Mouse (Mus musculus) lung, postnatal 14 days (tissue): ENCODE data around the gene Psrc1.

Experiments used
- DNase-seq: peaks from one replicate; pipeline ENCODE4 v3.0.0; 2021

The Psrc1 gene

DNA sequence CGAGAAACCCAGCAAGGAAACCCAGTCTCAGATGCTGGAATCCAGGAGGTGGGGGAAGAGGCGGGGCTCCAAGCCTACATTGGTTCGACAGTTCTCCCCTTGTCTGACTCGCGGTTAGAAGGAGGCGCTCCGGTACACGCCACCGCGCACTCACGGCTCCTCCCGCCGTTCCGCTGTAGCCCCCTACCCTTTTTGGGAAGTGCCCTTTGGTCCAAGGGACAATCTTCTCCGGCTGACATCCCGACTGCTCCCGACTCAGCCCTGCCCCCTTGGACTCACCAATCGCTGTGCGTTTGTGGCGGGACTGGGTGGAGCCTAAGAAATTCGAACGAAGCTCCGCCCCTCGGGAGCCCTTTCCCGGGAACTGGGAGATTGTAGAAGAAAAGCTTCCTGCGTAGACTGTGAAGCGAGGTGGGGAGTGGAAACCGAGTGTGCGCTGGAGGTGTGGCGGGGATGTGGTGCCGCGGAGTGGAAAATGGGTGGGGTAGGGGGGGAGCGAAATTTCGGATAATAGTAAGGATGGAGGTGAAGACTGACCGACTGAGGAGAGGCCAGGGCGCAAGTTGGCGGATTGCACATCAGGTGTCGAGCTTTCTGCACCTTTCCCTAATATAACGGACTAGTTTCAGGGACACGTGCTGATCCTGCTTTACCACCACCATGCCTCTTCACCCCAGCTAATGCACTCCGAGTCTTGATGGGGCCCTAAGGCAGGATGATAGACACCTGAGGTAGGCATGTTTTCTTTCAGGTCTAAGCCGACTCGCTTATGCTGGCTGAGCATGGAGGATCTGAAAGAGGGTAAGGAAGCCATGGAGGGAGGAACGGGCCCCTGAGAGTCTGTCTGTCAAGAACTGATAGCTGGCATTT is at the start of gene Psrc1:
Gene Psrc1 (plus strand): TSS at position 355 of the 870 bp plus-strand sequence.
- peak; percentile 91 for DNase-seq

DNA sequence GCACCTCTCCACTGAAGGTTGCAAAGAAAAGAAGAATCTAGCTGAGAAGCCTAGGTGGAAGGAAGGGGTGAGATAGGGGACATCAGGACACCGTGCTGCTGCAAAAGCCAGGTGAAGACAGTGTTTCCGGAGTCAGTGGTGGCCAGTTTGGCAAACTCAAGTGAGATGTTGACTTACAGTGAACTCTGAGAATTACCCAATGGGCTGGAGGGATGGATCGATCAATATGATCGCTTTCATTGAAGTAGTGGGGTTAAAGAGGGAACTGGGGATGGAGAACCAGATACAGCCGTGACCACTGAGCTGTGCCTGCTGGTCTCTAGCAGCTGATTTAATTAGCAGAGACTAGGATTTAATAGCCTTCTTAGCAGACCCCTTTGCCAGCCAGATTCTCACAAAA is 46.8 kb upstream of the Psrc1 start:
- DNase-seq: no peak

DNA sequence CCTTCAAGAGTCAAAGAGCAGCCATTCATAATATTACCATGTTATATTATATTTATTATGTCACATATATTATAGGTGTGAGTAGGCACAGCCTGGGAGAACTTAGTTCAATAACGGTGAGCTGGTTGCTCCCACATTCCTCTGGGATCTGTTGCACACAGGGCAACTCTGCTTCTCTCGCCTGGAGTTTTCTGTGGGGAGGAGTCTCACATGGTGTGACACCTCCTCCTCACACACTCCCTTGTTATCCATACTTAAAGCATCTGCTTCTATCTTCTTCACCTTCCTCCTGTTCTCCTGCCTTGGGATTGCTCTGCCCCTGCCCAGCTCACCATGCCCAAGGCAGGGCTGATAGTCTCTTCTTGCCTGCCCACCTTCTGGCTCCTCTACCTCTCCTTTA is 42.6 kb upstream of the Psrc1 start:
- no peak for DNase-seq

DNA sequence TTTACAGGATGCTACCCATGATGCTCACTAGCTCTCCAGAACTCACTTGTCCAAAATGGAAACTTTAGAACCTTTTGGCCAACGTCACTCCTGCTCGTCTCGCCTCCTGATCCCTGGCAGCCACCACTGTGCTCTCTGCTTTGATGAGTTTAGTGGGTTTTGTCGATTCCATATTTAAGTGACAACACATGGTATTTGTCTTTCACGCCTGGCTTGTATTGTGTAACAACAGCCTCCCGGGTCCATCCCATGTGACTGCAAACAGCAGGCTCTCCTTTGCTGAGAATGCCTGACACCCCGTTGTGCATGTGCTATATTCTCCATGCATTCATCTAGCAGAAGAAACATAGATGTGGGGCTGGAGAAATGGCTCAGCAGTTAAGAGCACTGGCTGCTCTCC is 41.5 kb upstream of the Psrc1 start:
- peak; percentile 66 for DNase-seq

DNA sequence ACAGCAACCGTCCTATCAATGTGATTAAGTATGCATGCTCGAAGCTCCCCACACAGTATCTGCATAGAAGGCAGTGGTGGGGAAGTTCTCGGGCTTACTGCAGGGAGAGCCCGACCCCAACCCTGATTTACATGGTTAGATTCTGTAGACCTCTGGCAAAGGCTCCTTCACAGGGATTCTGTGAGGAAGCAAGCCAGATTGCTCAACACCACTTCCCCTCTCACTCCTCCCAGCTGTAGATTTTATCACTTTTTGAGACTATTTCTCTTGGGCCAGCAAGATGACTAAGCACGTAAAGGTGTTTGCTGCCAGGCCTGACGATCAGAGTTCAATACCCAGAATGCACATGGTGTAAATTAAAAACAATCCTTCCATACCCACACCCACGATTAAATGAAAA is 37.8 kb upstream of the Psrc1 start:
- DNase-seq: no peak

DNA sequence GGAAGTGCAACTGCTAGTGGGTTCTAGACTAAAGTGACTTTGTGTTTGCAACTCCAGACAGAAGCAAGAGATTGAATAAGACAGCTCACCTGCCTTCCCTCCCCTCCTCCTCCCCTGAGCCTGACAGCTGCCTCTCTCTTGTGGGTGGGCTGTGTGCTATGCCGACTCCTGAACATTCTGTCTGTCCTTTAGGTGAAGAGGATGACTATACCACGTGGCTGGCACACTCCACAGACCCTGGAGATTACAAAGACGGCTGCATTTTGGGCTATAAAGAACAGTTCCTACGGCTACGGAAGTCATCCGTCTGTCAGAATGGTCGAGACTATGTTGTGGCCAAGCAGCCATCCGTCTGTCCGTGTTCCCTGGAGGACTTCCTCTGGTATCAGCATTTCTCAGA is 35.3 kb upstream of the Psrc1 start:
- DNase-seq: no peak

DNA sequence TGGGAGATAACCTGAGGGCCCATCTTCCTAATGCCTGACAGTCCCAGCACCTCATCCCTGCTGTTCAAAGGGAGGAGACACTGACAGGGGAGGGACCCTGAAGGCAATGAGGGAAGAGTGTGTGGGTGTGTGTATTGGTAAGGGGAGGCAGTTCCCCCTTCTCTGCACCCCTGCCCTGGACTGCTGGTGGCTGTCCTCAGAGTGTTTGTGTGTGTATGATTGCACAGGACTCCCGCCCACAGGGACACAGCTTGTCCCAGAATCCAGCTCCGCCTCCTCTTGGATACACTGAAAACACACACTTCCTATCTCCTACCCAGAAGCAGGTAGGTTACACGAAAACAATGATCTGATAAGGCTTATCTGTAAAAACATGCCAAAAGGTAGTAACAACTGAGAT is 28.4 kb upstream of the Psrc1 start:
- no peak for DNase-seq

DNA sequence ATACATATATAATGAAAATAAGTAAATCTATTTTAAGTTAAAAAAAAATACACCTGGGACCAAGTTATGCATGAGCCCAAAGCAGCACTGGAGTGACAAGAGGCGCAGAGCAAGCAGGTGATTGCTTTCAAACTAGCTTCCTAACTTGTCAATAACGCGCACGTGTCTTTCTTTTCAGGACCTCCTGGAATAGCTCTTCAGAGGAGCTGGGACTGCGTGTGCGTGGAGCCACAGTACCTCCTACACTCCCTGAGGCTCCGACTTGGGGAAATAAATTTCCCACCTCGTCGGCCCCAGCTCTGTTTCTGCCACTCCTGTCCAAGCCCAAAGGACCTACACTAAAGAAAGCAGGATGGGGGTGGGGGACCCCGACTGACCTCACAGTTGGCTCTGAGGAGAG is 26.6 kb upstream of the Psrc1 start:
- no peak for DNase-seq

DNA sequence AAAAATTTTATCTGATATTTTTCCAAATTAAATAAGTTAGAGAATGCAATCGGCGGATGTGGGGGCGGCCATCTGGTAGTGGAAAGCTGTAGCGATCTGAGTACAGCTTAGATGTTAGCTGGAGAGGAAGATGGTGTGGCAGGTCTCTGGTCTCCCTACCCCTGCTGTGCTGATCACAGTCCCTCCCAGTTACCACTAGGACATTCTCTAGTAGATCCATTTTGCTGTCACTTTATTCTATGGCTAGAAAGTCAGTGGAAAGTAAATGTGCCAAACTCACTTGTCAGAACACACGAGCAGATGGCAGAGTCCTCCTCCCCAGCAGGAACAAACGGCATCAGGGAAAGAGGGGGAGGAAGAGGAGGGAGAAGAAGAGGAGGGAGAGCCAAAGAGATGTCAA is 25.2 kb upstream of the Psrc1 start:
- DNase-seq: no peak

DNA sequence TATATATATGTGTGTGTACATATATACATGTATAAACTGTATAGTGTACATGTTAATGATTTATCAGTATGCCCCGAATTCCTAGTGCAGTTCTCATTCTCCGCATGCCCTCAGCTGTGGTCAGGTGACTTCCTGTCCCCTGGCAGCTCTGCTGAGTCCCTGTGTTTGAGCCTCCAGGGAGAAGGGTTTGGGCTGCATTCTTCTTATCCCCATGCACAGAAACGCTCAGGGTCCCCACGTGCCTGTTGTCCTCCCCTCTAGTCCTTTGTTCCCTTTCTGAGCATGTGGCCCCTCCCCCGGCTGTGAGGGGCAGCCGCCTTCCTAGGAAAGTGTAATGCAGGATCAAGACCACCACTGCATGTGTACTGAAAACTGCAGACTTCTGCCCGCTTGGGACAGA is 22.7 kb upstream of the Psrc1 start:
- no peak for DNase-seq

DNA sequence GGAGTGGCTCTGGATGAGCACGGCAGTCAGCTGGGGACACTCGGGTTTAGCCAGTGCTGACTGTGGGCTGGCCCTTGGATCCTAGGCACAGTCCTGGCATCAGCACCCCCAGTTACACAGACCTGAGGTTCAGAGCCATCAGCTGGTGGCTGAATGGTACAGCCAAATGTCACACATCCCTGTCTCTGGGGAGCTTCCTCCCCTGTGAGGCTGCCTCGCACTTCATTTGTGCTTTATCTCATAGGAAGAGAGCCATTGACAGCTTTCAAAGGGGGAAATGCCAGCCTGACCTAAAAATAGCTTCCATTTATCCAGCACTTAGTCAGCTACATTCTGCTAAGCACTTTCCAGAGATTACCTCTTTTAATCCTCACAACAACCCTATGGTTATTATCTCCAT is 20.0 kb upstream of the Psrc1 start:
- DNase-seq: no peak

DNA sequence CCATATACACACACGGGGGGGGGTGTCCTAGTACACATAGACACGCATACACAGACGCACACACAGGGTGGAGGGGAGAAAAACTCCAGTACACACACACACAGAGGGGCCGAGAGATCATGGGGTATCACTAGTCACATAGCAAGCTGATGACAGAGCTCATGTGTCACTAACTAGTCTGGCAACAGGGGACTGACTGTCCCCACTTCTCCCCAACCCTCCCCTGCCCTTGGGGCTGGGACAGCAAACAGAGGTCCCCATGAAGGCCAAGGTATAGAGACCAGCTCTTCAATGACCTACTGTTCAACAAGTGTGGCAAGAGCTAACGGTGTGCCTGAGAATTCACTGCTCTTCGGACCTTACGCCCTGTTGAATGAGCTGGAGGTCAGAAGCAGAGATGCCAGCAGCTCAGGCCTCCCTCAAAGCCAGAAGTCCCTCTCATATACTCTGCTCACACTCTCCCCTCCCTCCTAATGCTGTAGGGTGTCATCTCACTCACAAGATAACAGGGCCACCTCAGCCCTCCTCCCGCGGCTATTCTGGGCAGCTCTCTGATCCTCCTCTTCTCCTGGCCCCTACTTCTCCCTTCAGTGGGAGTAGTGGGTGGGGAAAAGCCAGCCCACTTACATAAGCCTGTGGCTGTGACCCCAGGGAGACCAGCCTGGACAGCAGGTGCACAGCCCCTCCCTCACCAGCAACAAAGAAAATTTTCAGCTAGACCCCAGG is 19.2 kb upstream of the Psrc1 start, which contains the start of gene Mybphl:
Gene Mybphl (plus strand): TSS at position 642 of the 726 bp plus-strand sequence.
- DNase-seq: no peak

DNA sequence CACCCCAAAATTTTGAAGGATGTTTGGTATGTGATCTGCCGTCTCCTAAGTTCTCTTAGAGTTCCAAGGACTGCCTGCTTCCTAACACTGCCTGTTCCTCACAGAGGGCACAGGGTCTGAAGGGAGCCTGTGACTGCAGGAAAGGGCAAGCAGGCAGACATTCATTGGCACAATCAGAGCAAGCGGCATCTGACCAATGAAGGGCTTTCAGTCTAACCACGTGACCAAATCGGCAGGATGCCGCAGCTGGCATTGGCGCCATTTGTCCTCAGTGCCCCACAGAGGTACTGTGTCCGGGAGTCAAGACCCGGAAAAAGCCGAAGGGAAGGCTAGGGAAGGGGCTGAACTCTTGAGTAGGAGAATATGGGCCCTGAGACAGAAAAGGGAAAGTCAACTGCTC is 16.5 kb upstream of the Psrc1 start:
- DNase-seq: no peak

DNA sequence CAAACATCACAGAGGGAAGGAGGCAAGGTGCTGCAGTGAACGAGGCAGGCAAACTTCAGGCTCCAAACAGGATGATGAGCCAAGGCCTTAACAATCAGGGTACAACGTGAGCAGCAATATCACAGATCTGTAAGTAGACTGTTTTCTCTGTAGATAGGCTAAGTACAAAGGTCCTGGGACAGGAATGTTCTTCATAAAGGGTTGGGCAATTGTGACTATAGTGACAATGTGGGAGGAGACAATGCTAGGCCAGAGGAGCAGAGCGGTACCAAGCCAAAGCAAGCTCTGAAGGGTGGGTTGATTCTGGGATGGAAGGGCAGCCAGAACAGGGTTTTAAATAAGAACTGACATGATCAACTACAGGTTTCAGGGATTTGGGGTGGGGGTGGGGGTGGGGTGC is 15.8 kb upstream of the Psrc1 start:
- no peak for DNase-seq

DNA sequence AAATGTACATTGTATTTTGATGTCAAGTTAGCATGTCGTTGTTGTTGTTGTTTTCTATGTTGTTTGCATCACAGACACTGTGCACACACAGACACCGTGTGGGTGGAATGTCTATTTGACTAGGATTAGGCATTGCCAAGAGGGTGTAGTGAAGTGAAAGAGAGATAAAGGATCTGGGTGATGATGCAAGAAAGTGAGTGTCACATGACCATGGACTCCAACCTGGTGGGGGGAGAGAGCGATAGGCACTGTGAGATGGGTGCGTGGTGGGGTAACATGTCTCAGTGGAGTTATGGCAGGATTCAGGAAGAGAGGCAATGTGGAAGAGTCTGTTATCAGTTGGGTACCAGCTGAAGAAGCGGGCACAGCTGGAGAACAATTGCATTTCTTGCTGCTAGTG is 14.9 kb upstream of the Psrc1 start:
- DNase-seq: no peak

DNA sequence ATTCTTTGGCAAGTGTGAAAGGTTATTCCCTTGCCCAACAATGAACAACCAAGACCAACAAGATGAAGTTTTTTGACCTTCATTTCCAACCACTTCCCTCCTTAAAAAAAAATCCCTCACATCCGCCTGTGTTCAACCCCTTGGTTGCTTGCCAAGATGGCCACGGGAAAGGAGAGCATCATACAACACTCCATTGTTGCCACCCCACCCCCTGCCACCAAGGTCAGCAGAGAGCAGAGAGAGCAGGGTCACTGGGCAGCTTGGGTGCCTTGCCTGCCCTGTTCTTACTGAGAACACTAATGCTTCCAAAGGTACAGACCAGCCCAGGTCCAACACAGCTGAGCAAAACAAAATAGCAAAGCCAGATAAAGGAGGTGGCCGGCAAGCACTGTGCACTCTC is 11.4 kb upstream of the Psrc1 start:
- DNase-seq: peak; percentile 22

DNA sequence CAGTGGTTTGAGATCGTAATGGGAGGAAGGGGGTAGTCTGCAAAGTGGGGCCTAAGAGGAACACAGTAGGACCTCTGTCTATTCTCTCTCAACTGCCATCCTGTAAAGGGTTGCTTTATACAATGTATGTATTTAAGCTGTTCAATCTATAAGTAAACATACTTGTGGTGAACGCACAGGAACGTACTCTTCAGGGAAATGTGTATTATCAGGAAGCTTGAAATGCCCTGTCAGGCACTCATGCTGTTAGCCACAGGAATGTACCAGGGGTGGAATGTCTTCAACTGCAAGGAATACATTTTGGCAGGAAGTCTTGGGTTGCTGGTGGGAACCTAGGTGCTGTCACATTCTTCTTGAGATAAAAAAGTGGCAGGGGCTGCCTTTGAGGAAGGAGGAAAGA is 10.9 kb upstream of the Psrc1 start:
- no peak for DNase-seq

DNA sequence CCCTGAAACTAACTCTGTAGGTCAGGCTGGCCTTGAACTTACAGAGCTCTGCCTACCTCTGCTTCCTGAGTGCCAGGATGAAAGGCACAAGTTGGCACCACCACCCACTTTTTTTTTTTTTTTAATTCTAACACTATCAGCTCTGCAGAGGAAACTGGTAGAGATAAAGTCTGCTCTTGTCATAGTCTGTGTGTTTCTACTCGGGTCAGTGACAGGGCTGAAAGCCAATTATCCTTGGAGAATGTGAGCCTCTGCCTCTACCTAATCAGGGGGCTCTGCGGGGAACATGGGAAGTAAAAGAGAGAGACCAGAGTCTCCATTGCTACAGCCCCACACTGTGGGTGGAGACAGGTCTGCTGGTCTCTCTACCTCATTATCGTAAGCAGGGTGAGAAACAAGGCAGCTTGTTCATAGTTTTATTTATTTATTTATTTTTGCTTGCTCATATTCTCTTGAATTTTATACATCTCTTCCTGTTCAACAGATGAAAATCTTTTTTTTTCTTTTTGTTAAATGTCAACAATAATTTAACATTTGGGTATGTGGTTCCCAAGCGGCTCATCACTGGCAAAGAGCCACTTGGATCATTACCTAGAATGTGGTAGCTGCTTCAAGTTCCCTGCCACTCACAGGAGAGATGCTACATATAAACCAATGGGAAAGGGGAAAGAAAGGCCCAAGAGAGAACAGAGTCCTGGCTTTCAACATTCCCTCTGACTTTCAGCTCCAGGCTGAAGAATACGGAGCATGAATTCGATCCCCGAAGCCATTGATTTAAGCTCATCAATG is 4.6 kb upstream of the Psrc1 start:
- no peak for DNase-seq

DNA sequence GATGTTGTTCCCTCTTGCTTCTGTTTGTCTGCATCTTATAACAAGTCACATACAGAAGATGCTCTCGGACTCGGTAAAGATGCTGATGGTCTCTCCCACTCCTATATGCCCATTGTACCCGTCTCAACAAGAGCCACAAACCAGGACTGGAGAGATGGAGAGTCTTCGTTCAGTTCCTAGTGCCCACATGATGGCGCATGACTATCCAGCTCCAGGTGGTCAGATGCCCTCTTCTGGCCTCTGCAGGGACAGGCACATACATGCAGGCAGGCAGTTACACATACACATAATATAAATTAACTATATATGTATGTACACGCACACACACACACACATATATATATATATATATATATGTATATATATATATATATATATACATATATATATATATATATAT is 2.9 kb upstream of the Psrc1 start:
- DNase-seq: no peak

DNA sequence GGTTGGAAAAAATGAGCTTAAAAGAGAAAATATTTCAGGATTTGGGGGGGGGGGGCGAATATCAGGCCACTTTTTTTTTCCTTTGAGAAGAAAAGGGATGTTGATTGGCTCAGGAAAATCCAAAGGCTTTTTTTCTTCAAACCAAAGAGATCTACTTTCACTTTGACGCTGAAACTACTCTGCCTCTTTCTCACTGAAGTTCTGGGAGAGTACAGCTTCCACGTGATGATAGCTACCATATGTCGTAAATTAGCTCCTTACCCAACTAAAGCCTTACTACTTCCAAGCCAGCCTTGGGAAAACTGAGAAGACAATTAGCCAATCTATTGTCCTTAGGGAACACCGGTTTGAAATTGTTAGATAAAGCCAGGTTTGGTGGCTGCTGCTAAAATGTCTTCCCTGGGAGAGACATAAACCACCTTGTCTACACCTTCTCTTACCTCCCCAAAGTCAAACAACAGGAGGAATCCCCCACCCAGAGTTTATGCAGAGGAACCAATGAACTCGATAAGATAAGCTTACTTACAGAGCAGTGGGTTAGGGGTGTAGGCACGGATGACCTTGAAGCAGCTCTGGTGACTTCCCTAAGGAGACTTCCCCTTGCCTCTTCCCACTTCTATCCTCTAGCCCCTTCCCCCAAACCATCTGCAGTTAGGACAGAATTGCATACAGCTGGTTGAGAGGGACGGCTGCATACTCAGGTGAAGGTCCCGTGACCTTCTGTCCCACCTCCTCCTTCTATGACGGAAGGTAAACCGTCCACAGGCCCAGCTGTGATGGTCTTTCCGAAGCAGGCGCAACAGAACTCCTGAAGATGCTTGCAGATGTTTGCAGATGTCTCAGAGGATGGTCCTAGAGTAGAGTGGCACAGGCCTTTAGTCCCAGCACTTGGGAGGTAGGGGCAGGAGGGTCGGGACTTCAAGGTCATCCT is 1.4 kb upstream of the Psrc1 start:
- DNase-seq: no peak

DNA sequence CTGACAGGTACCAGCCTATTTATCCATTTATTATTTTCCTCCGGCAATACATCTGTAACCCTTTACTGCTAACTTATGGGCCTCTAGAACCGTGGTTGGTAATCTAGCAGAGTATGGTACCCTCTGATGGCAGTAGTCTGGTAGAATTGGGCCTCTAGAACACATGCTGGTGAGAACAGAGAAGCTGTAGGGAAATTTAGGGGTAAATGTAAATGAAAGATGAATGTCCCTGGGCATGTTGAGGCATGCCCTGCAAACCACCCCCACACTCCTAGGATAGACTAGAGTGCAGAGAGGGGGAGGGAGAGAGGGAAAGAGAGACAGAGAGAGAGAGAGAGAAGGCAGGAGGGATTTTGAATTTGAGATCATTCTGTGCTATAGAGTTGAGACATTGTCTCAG is 786 bp downstream of the Psrc1 start:
- no peak for DNase-seq

DNA sequence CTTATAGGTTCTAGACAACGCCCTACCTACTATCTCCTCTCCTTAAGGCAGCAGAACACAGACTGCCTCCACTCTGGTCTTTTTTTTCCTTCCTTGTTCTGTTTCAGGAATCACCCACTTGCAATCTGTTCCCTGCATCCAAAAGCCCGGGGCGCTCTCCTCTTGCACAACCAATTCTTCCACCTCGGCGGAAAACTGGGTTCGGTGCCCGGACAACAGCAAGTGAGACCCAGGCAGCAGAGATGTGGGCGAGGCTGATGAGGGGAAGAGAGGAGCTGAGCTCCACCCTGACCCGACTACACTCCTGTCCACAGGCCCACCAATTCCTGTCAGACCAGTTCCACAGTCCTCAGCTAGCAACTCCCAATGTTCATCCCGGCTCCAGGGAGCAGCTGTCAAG is 2.5 kb downstream of the Psrc1 start:
- no peak for DNase-seq
